Mouse (Mus musculus): Measurements from ENCODE around the gene Selenop. TPM values are rescaled to one million over a fixed set of nuclear protein-coding genes. Genes with fewer than 3 reads are reported as not detected.
"Not testable (repeated sequence)": the region's sequence is repeated elsewhere in the genome, so short reads cannot be mapped to it uniquely, and the experiment has no call there.

The Selenop gene
- 0.41 TPM for polyA plus RNA-seq (2012; fragmentation: generic; extraction: Trizol)
- long read RNA-seq, experiment 1, transcript Selenop-203 (5 exons, 2,085 nt): major isoform, 62 of 66 reads
- long read RNA-seq, experiment 1, partial matches to known transcripts: 3 of 66 reads
- long read RNA-seq, experiment 1, other reads (novel, unspliced or antisense): 1 of 66 reads
- long read RNA-seq, experiment 2, partial matches to known transcripts: 0 of 3 reads
- long read RNA-seq, experiment 2, other reads (novel, unspliced or antisense): 0 of 3 reads

- Histone ChIP-seq H3K4me3 (ENCODE audit: insufficient read depth, poor library complexity, severe bottlenecking) (no peak within 1 kb of the TSS), H3K36me3 (ENCODE audit: control insufficient read depth, insufficient read depth) (no peaks in the 10 kb centered on the region), H3K79me3 (ENCODE audit: low read depth) (no peaks in the 10 kb centered on the region), H3ac (ENCODE audit: control insufficient read depth, insufficient read length, low read depth) (no peak within 1 kb of the TSS), H3K27me3 (ENCODE audit: control insufficient read depth, insufficient read depth, insufficient read length) (no peaks in the 10 kb centered on the region), H3K79me2 (ENCODE audit: control insufficient read depth, insufficient read depth) (no peaks in the 10 kb centered on the region)
- TF ChIP-seq MYOD1 (IDR thresholded peaks at IDR 0.05; ENCODE audit: control insufficient read depth, insufficient read length, low read depth) (no peak), CEBPB (IDR thresholded peaks at IDR 0.05; ENCODE audit: low read depth) (no peak), CTCF (IDR thresholded peaks at IDR 0.05; ENCODE audit: control insufficient read depth, insufficient read depth, insufficient read length) (no peak), MAX (IDR thresholded peaks at IDR 0.05) (no peak), MYOG (IDR thresholded peaks at IDR 0.05; ENCODE audit: control insufficient read depth, extremely low read depth, insufficient read length) (no peak), USF1 (IDR thresholded peaks at IDR 0.05; ENCODE audit: low read depth) (no peak), FOSL1 (IDR thresholded peaks at IDR 0.05; ENCODE audit: insufficient read depth, low read length, poor library complexity, severe bottlenecking) (no peak)
These were observed at the start of gene Selenop for GRCm38 (mm10) chr15:3268247-3268646. TSS of gene Selenop (plus strand) at chr15:3268547.

- H3K79me2 ChIP-seq (ENCODE audit: control insufficient read depth, insufficient read depth); H3K36me3 ChIP-seq (ENCODE audit: control insufficient read depth, insufficient read depth); H3ac ChIP-seq (ENCODE audit: control insufficient read depth, insufficient read length, low read depth); H3K79me3 ChIP-seq (ENCODE audit: low read depth); H3K4me3 ChIP-seq (ENCODE audit: insufficient read depth, poor library complexity, severe bottlenecking); H3K27me3 ChIP-seq (ENCODE audit: control insufficient read depth, insufficient read depth, insufficient read length): not testable (repeated sequence)
These were observed 49.7 kb upstream of the Selenop start for GRCm38 (mm10) chr15:3218668-3219067.

- no peak overlapping the region for H3K4me3 ChIP-seq (ENCODE audit: insufficient read depth, poor library complexity, severe bottlenecking)
- H3K79me2 ChIP-seq (ENCODE audit: control insufficient read depth, insufficient read depth): no peaks in the 10 kb centered on the region
- no peaks in the 10 kb centered on the region for H3K79me3 ChIP-seq (ENCODE audit: low read depth)
- no peaks in the 10 kb centered on the region for H3K27me3 ChIP-seq (ENCODE audit: control insufficient read depth, insufficient read depth, insufficient read length)
- TF ChIP-seq MAX (IDR thresholded peaks at IDR 0.05) (no peak), CEBPB (IDR thresholded peaks at IDR 0.05; ENCODE audit: low read depth) (no peak), MYOD1 (IDR thresholded peaks at IDR 0.05; ENCODE audit: control insufficient read depth, insufficient read length, low read depth) (no peak), CTCF (IDR thresholded peaks at IDR 0.05; ENCODE audit: control insufficient read depth, insufficient read depth, insufficient read length) (no peak), FOSL1 (IDR thresholded peaks at IDR 0.05; ENCODE audit: insufficient read depth, low read length, poor library complexity, severe bottlenecking) (no peak), MYOG (IDR thresholded peaks at IDR 0.05; ENCODE audit: control insufficient read depth, extremely low read depth, insufficient read length) (no peak), USF1 (IDR thresholded peaks at IDR 0.05; ENCODE audit: low read depth) (no peak)
- H3ac ChIP-seq (ENCODE audit: control insufficient read depth, insufficient read length, low read depth): no peak overlapping the region
- no peaks in the 10 kb centered on the region for H3K36me3 ChIP-seq (ENCODE audit: control insufficient read depth, insufficient read depth)
These were observed 45.4 kb upstream of the Selenop start for GRCm38 (mm10) chr15:3222803-3223437.

GRCm38 (mm10) chr15:3226573-3226972, 41.8 kb upstream of the Selenop start:
- Histone ChIP-seq H3K79me2 (ENCODE audit: control insufficient read depth, insufficient read depth) (no peaks in the 10 kb centered on the region), H3K79me3 (ENCODE audit: low read depth) (no peaks in the 10 kb centered on the region), H3K4me3 (ENCODE audit: insufficient read depth, poor library complexity, severe bottlenecking) (no peak overlapping the region), H3ac (ENCODE audit: control insufficient read depth, insufficient read length, low read depth) (no peak overlapping the region), H3K27me3 (ENCODE audit: control insufficient read depth, insufficient read depth, insufficient read length) (no peaks in the 10 kb centered on the region), H3K36me3 (ENCODE audit: control insufficient read depth, insufficient read depth) (no peaks in the 10 kb centered on the region)
- TF ChIP-seq CEBPB (IDR thresholded peaks at IDR 0.05; ENCODE audit: low read depth) (no peak), CTCF (IDR thresholded peaks at IDR 0.05; ENCODE audit: control insufficient read depth, insufficient read depth, insufficient read length) (no peak), USF1 (IDR thresholded peaks at IDR 0.05; ENCODE audit: low read depth) (no peak), MYOD1 (IDR thresholded peaks at IDR 0.05; ENCODE audit: control insufficient read depth, insufficient read length, low read depth) (no peak), MAX (IDR thresholded peaks at IDR 0.05) (no peak), MYOG (IDR thresholded peaks at IDR 0.05; ENCODE audit: control insufficient read depth, extremely low read depth, insufficient read length) (no peak), FOSL1 (IDR thresholded peaks at IDR 0.05; ENCODE audit: insufficient read depth, low read length, poor library complexity, severe bottlenecking) (no peak)

- H3K79me3 ChIP-seq (ENCODE audit: low read depth): no peaks in the 10 kb centered on the region
- H3K4me3 ChIP-seq (ENCODE audit: insufficient read depth, poor library complexity, severe bottlenecking): no peak overlapping the region
- TF ChIP-seq USF1 (IDR thresholded peaks at IDR 0.05; ENCODE audit: low read depth) (no peak), MYOD1 (IDR thresholded peaks at IDR 0.05; ENCODE audit: control insufficient read depth, insufficient read length, low read depth) (no peak), CTCF (IDR thresholded peaks at IDR 0.05; ENCODE audit: control insufficient read depth, insufficient read depth, insufficient read length) (no peak), CEBPB (IDR thresholded peaks at IDR 0.05; ENCODE audit: low read depth) (no peak), MYOG (IDR thresholded peaks at IDR 0.05; ENCODE audit: control insufficient read depth, extremely low read depth, insufficient read length) (no peak), MAX (IDR thresholded peaks at IDR 0.05) (no peak), FOSL1 (IDR thresholded peaks at IDR 0.05; ENCODE audit: insufficient read depth, low read length, poor library complexity, severe bottlenecking) (no peak)
- no peak overlapping the region for H3ac ChIP-seq (ENCODE audit: control insufficient read depth, insufficient read length, low read depth)
- no peaks in the 10 kb centered on the region for H3K79me2 ChIP-seq (ENCODE audit: control insufficient read depth, insufficient read depth)
- no peaks in the 10 kb centered on the region for H3K27me3 ChIP-seq (ENCODE audit: control insufficient read depth, insufficient read depth, insufficient read length)
- H3K36me3 ChIP-seq (ENCODE audit: control insufficient read depth, insufficient read depth): no peaks in the 10 kb centered on the region
These were observed 40.2 kb upstream of the Selenop start for GRCm38 (mm10) chr15:3228185-3228584.

GRCm38 (mm10) chr15:3228990-3229389, 39.4 kb upstream of the Selenop start:
- H3K4me3 ChIP-seq (ENCODE audit: insufficient read depth, poor library complexity, severe bottlenecking): no peak overlapping the region
- H3K27me3 ChIP-seq (ENCODE audit: control insufficient read depth, insufficient read depth, insufficient read length): no peaks in the 10 kb centered on the region
- H3K79me3 ChIP-seq (ENCODE audit: low read depth): no peaks in the 10 kb centered on the region
- TF ChIP-seq MYOG (IDR thresholded peaks at IDR 0.05; ENCODE audit: control insufficient read depth, extremely low read depth, insufficient read length) (no peak), USF1 (IDR thresholded peaks at IDR 0.05; ENCODE audit: low read depth) (no peak), MYOD1 (IDR thresholded peaks at IDR 0.05; ENCODE audit: control insufficient read depth, insufficient read length, low read depth) (no peak), CEBPB (IDR thresholded peaks at IDR 0.05; ENCODE audit: low read depth) (no peak), MAX (IDR thresholded peaks at IDR 0.05) (no peak)
- H3K36me3 ChIP-seq (ENCODE audit: control insufficient read depth, insufficient read depth): no peaks in the 10 kb centered on the region
- no peaks in the 10 kb centered on the region for H3K79me2 ChIP-seq (ENCODE audit: control insufficient read depth, insufficient read depth)
- H3ac ChIP-seq (ENCODE audit: control insufficient read depth, insufficient read length, low read depth): no peak overlapping the region
